Mouse (Mus musculus) limb, embryonic 14.5 days (tissue): ENCODE measurements around the gene Has3. TPM values are rescaled to one million over a fixed set of nuclear protein-coding genes. Genes with fewer than 3 reads are reported as not detected.

Source experiments
- ATAC-seq: fragments of 200-750 bp; cut with Nextera tagmentation; 2 replicates; pipeline ENCODE4 v1.8.0; 2017; ENCODE audit warnings: low read depth, moderate number of reproducible peaks, moderate TSS enrichment; ENCODE audit not compliant: low FRiP score
- DNase-seq: peaks from one replicate; pipeline ENCODE4 v3.0.0-alpha.2; 2015; ENCODE audit warnings: low spot score
- H3K27ac ChIP-seq: fragments of 300-500 bp; sonication (generic); replicated peaks from 2 replicates; pipeline ENCODE4 v1.5.1; 2014; ENCODE audit warnings: low read depth, mild to moderate bottlenecking, low read length, moderate library complexity, mixed read lengths
- H3K27me3 ChIP-seq: fragments of 300-500 bp; sonication (generic); 2 replicates; pipeline ENCODE4 v1.6.1; 2014; ENCODE audit warnings: low read length, mixed read lengths; ENCODE audit not compliant: control insufficient read depth, insufficient read depth
- H3K36me3 ChIP-seq: fragments of 300-500 bp; sonication (generic); 2 replicates; pipeline ENCODE4 v1.6.1; 2014; ENCODE audit warnings: mild to moderate bottlenecking, low read length, moderate library complexity, mixed read lengths; ENCODE audit not compliant: control insufficient read depth, insufficient read depth
- H3K4me1 ChIP-seq: fragments of 300-500 bp; sonication (generic); 2 replicates; pipeline ENCODE4 v1.6.1; 2014; ENCODE audit warnings: antibody characterized with exemption, low read length, mixed read lengths; ENCODE audit not compliant: control insufficient read depth, insufficient read depth
- H3K4me2 ChIP-seq: fragments of 300-500 bp; sonication (generic); replicated peaks from 2 replicates; pipeline ENCODE4 v1.6.1; 2014; ENCODE audit warnings: low read depth, mild to moderate bottlenecking, low read length, moderate library complexity; ENCODE audit not compliant: severe bottlenecking
- H3K4me3 ChIP-seq: fragments of 300-500 bp; sonication (generic); replicated peaks from 2 replicates; pipeline ENCODE4 v1.5.1; 2014; ENCODE audit warnings: low read length
- H3K9ac ChIP-seq: fragments of 300-500 bp; sonication (generic); 2 replicates; pipeline ENCODE4 v1.6.1; 2014; ENCODE audit warnings: mild to moderate bottlenecking, low read depth, low read length, moderate library complexity; ENCODE audit not compliant: severe bottlenecking
- H3K9me3 ChIP-seq: fragments of 300-500 bp; sonication (generic); 2 replicates; pipeline ENCODE4 v1.6.1; 2016; ENCODE audit warnings: low read length; ENCODE audit not compliant: control insufficient read depth
- POLR2A ChIP-seq: fragments of 200-500 bp; IDR thresholded peaks from 2 replicates; pipeline ENCODE4 v1.8.0; 2012; ENCODE audit warnings: inconsistent platforms, mild to moderate bottlenecking, moderate library complexity, borderline replicate concordance; ENCODE audit not compliant: insufficient read depth, insufficient read length; ENCODE audit errors: extremely low read depth
- WGBS: fragments of 180-500 bp; shearing (Covaris S2); extraction: QIAGEN DNeasy Blood & Tissue Kit; methylation state at CpG from one replicate; pipeline ENCODE4 v1.1.7; 2014; 5-methylcytosine and 5-hydroxymethylcytosine counted together
- polyA plus RNA-seq, 2 experiments: library from polyadenylated mRNA; depleted of rRNA in 1 of 2; stranded (reverse) in 1 of 2; unstranded in 1 of 2; fragments of >200 nt; fragmentation: Nextera tagmentation in 1 of 2; extraction: Ambion mirVana in 1 of 2; gene quantifications; 2 replicates each; pipeline versions ENCODE4 v1.2.1 to v1.2.3; 2012 to 2014

Has3 gene
- 1.9 and 2.0 TPM in 2 replicates for polyA plus RNA-seq (2012; rRNA removed)
- 0.53 and 0.58 TPM in 2 replicates for polyA plus RNA-seq (2014; fragmentation: Nextera tagmentation; extraction: Ambion mirVana)

- H3K4me2 ChIP-seq = peak within 1 kb of the TSS; percentile 97
- under 1% methylated on average over 18 of the region's 18 CpGs for WGBS
- H3K36me3 ChIP-seq = peaks cover 3% of the 10 kb centered on the region; the same call in 1 of the 2 replicates
- ATAC-seq (no peak), DNase-seq (no peak)
- peaks cover 17% of the 10 kb centered on the region for H3K4me1 ChIP-seq
- peaks cover 44% of the 10 kb centered on the region for H3K27me3 ChIP-seq
- TF ChIP-seq POLR2A = no peak
- H3K4me3 ChIP-seq = peak within 1 kb of the TSS; percentile 52
- peak within 1 kb of the TSS; percentile 56 for H3K9ac ChIP-seq
- no peak within 1 kb of the TSS for H3K27ac ChIP-seq
- H3K9me3 ChIP-seq = no peaks in the 10 kb centered on the region
These were observed at the start of gene Has3 for GRCm38 (mm10) chr8:106870051-106870450. Has3 (plus strand) TSS chr8:106870242.

- Histone ChIP-seq H3K4me3 (no peak overlapping the region), H3K4me1 (0 out of 2 replicates have a peak, but pooled peaks cover 3% of the 10 kb centered on the region), H3K9me3 (no peaks in the 10 kb centered on the region), H3K4me2 (no peak overlapping the region), H3K9ac (no peak overlapping the region), H3K27ac (no peak overlapping the region), H3K27me3 (no peaks in the 10 kb centered on the region), H3K36me3 (peaks cover 3% of the 10 kb centered on the region; the same call in 1 of the 2 replicates)
- ATAC-seq (no peak), DNase-seq (no peak)
- WGBS = 66% methylated on average over 14 of the region's 14 CpGs
- no peak for TF ChIP-seq POLR2A
These were observed 49.2 kb upstream of the Has3 start for GRCm38 (mm10) chr8:106820553-106821515.

- no peaks in the 10 kb centered on the region for H3K9me3 ChIP-seq
- WGBS = 82% methylated on average over 6 of the region's 6 CpGs
- no peak for ATAC-seq
These were observed 41.1 kb upstream of the Has3 start for GRCm38 (mm10) chr8:106828921-106829320.

GRCm38 (mm10) chr8:106829526-106830045 lies 40.5 kb upstream of the Has3 start:
- Histone ChIP-seq H3K9me3 (no peaks in the 10 kb centered on the region), H3K27ac (no peak overlapping the region), H3K4me1 (no peaks in the 10 kb centered on the region), H3K9ac (no peak overlapping the region), H3K27me3 (no peaks in the 10 kb centered on the region), H3K36me3 (no peaks in the 10 kb centered on the region), H3K4me2 (no peak overlapping the region), H3K4me3 (no peak overlapping the region)
- no peak for ATAC-seq
- 84% methylated on average over 5 of the region's 5 CpGs for WGBS
- DNase-seq = no peak
- no peak for TF ChIP-seq POLR2A

More at GRCm38 (mm10) chr8:106828921-106829320, 41.1 kb upstream of the Has3 start:
- TF ChIP-seq POLR2A = no peak
- Histone ChIP-seq H3K4me3 (no peak overlapping the region), H3K36me3 (no peaks in the 10 kb centered on the region), H3K27me3 (no peaks in the 10 kb centered on the region), H3K4me1 (no peaks in the 10 kb centered on the region), H3K9ac (no peak overlapping the region), H3K4me2 (no peak overlapping the region), H3K27ac (no peak overlapping the region)
- DNase-seq = no peak

DNA sequence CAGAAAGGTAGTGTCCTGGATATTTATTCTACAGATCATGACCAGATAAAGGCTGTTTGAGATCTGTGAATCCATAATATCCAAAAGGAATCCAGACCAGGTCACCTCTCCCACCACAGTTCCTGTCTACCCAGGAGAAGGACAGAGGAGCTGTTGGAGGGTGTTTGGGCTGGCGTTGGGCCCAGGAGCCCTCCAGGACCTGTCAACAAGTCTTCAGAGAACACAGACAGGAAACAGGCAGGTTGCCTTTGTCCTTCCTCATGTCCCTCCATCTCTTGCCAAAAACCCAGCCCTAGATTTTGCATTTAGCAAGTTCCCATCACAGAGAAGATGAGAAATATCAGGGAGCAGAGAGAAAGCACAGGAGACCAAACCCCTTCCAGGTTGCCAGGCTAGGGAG lies 35.1 kb upstream of the Has3 start:
- 100% methylated on average over 1 of the region's 1 CpGs for WGBS
- Histone ChIP-seq H3K9ac (no peak overlapping the region), H3K4me2 (no peak overlapping the region), H3K27me3 (no peaks in the 10 kb centered on the region), H3K27ac (no peak overlapping the region), H3K4me3 (no peak overlapping the region), H3K4me1 (peaks cover 3% of the 10 kb centered on the region; the same call in 1 of the 2 replicates), H3K36me3 (no peaks in the 10 kb centered on the region), H3K9me3 (no peaks in the 10 kb centered on the region)
- DNase-seq (no peak), ATAC-seq (no peak)
- TF ChIP-seq POLR2A = no peak
